Mouse (Mus musculus): ENCODE measurements around the gene Agrp.

Gene Agrp

DNA sequence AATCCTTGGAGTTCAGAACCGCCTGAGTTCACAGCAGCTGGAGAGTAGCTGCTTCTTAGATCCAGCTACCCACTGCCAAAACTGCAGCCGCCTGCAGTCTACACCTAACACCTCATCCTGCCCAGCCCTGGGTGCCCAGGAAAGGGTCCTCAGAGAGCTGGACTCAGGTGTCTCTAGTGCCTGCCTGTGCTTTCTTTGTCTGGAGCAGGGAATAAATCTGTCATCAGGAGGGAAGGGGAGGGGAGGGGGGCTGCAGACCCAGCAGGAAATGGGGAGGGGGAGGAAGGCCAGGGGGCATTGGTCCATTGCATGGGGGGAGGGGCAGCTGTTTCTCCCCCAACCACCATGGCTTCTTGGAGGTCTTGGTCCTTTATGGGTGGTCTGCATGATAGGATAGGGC lies 117.6 kb downstream of the Agrp start:
- DNase-seq (ENCODE audit: low spot score in 2 of 2), result no peak

DNA sequence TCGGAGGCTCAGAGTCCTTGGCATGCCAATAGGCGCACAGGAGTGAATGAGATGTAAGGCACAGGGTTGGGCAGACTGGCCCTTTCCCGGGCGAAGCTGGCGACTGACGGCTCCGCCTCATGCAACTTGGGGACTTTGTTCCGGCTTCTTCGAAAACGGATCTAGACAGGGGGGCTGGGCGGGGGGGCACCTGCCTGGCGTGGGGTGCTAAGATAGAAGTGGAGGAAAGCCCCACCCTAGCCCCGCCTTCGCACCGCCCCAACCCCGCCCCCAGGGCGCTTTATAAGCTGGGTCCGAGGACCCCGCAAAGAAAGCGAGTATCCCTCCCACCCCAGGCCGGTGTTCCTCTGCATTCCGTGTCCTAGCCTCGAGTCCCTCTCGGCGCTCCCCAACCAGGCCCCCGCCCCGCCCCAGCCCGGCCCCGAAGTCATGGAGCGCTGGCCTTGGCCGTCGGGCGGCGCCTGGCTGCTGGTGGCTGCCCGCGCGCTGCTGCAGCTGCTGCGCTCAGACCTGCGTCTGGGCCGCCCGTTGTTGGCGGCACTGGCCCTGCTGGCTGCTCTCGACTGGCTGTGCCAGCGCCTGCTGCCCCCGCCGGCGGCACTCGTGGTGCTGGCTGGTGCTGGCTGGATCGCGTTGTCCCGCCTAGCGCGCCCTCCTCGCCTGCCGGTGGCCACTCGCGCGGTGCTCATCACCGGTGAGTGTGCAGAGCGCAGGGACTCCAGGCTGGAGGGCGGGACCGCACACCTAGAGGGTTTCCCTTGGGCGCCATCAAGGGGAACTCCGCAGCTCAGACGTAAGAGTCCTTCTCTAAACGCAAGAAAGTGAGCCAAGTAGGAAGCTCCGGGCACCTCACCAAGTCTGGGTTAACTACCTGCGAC lies 118.5 kb downstream of the Agrp start, which contains the start of gene Hsd11b2:
Gene Hsd11b2, plus strand, starts transcription at position 320 of the 878 bp plus-strand sequence.
- DNase-seq (ENCODE audit: low spot score in 2 of 2), result peak in 1 of 2 experiments; percentile 41

DNA sequence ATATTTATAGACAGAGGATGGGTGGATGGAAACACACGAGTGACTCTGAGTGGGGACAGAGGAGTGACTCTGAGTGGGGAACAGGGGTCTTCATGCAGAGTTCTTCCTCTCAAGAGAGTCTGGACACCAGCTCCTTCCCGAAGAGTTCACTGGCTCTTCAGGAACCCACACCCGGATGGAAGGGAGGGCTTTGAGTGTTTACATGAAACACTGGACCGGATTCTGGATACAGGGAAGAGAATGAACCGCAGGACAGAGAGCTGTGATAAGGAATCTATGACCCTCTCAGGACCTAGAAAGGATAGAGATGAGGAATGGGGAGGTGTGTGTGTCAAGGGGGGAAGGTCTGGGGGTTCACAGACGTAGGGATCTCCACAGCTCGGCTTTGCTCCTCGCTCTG lies 119.8 kb downstream of the Agrp start:
- DNase-seq (ENCODE audit: low spot score in 2 of 2), result no peak

Data from right cerebral cortex, adult 2 months (tissue).